Mouse (Mus musculus): ENCODE results near the gene Mcm7. TPM values are rescaled to one million over a fixed set of nuclear protein-coding genes. Genes with fewer than 3 reads are reported as not detected.

Mcm7 gene
- polyA plus RNA-seq, 1 experiment: 55.4 TPM

GRCm38 (mm10) chr5:138165594-138165993 is 6.6 kb downstream of the Mcm7 start:
- Histone ChIP-seq H3K79me2 (ENCODE audit: control insufficient read depth, insufficient read depth) (peaks cover 35% of the 10 kb centered on the region), H3K36me3 (ENCODE audit: control insufficient read depth, insufficient read depth) (peaks cover 30% of the 10 kb centered on the region), H3K4me3 (no peak overlapping the region), H3ac (ENCODE audit: control insufficient read depth, insufficient read length) (no peak overlapping the region), H3K4me2 (ENCODE audit: low read depth) (no peak overlapping the region), H3K27me3 (ENCODE audit: control insufficient read depth, insufficient read depth, insufficient read length) (no peaks in the 10 kb centered on the region)
- no peak for TF ChIP-seq MYOG (IDR thresholded peaks at IDR 0.05; ENCODE audit: control insufficient read depth in 1 of 3, insufficient read depth in 1 of 3, insufficient read length in 2 of 3, low read depth in 2 of 3)
- TF ChIP-seq POLR2AphosphoS2 (IDR thresholded peaks at IDR 0.05; ENCODE audit: insufficient read length, low read depth): peak; percentile 48
- peak; percentile 19 for TF ChIP-seq POLR2A (IDR thresholded peaks at IDR 0.05; ENCODE audit: insufficient read length, low read depth)
- no peak for TF ChIP-seq SRF (IDR thresholded peaks at IDR 0.05; ENCODE audit: control insufficient read depth, insufficient read length, low read depth)

- TF ChIP-seq CEBPB (IDR thresholded peaks at IDR 0.05; ENCODE audit: insufficient read depth, poor library complexity, severe bottlenecking) (no peak), POLR2AphosphoS2 (IDR thresholded peaks at IDR 0.05; ENCODE audit: insufficient read length, low read depth) (peak; percentile 57)
These were observed 8.6 kb downstream of the Mcm7 start for GRCm38 (mm10) chr5:138163610-138164009.

GRCm38 (mm10) chr5:138163046-138163445 is 9.2 kb downstream of the Mcm7 start:
- no peak overlapping the region for H3ac ChIP-seq (ENCODE audit: control insufficient read depth, insufficient read length)
- H3K79me2 ChIP-seq (ENCODE audit: control insufficient read depth, insufficient read depth): peaks cover 18% of the 10 kb centered on the region
- H3K27me3 ChIP-seq (ENCODE audit: control insufficient read depth, insufficient read depth, insufficient read length): no peaks in the 10 kb centered on the region
- H3K4me3 ChIP-seq: no peak overlapping the region
- no peak for TF ChIP-seq TCF3 (IDR thresholded peaks at IDR 0.05; ENCODE audit: insufficient read length, low read depth)
- no peak for TF ChIP-seq MYOG (IDR thresholded peaks at IDR 0.05; ENCODE audit: control insufficient read depth in 1 of 3, insufficient read depth in 1 of 3, insufficient read length in 2 of 3, low read depth in 2 of 3)
- no peak for TF ChIP-seq POLR2AphosphoS2 (IDR thresholded peaks at IDR 0.05; ENCODE audit: insufficient read length, low read depth)
- TF ChIP-seq MYOD1 (IDR thresholded peaks at IDR 0.05; ENCODE audit: control insufficient read depth in 1 of 3, insufficient read length in 2 of 3, low read depth in 2 of 3): no peak
- no peak for TF ChIP-seq REST (IDR thresholded peaks at IDR 0.05; ENCODE audit: insufficient read depth, insufficient read length)
- TF ChIP-seq CEBPB (IDR thresholded peaks at IDR 0.05; ENCODE audit: insufficient read depth, poor library complexity, severe bottlenecking): no peak
- no peak for TF ChIP-seq SRF (IDR thresholded peaks at IDR 0.05; ENCODE audit: control insufficient read depth, insufficient read length, low read depth)
- TF ChIP-seq MAX (IDR thresholded peaks at IDR 0.05; ENCODE audit: low read depth): no peak
- TF ChIP-seq USF1 (IDR thresholded peaks at IDR 0.05; ENCODE audit: low read depth): no peak
- TF ChIP-seq E2F4 (IDR thresholded peaks at IDR 0.05; ENCODE audit: insufficient read depth): no peak
- no peak for TF ChIP-seq TCF12 (IDR thresholded peaks at IDR 0.05; ENCODE audit: insufficient read depth, poor library complexity, severe bottlenecking)
- no peak for TF ChIP-seq POLR2A (IDR thresholded peaks at IDR 0.05; ENCODE audit: insufficient read length, low read depth)
- H3K4me2 ChIP-seq (ENCODE audit: low read depth): no peak overlapping the region
- peaks cover 27% of the 10 kb centered on the region for H3K36me3 ChIP-seq (ENCODE audit: control insufficient read depth, insufficient read depth)

More at GRCm38 (mm10) chr5:138163610-138164009, 8.6 kb downstream of the Mcm7 start:
- H3K4me2 ChIP-seq (ENCODE audit: low read depth): no peak overlapping the region
- no peak overlapping the region for H3ac ChIP-seq (ENCODE audit: control insufficient read depth, insufficient read length)
- H3K27me3 ChIP-seq (ENCODE audit: control insufficient read depth, insufficient read depth, insufficient read length): no peaks in the 10 kb centered on the region
- H3K4me3 ChIP-seq: no peak overlapping the region
- peaks cover 18% of the 10 kb centered on the region for H3K79me2 ChIP-seq (ENCODE audit: control insufficient read depth, insufficient read depth)
- peaks cover 30% of the 10 kb centered on the region for H3K36me3 ChIP-seq (ENCODE audit: control insufficient read depth, insufficient read depth)

GRCm38 (mm10) chr5:138160842-138161665 is 11.2 kb downstream of the Mcm7 start, which contains the start of gene Cops6:
Gene Cops6, plus strand, starts transcription at chr5:138161071.
- Histone ChIP-seq H3K4me3 (peak within 1 kb of the TSS; percentile 88), H3K27me3 (ENCODE audit: control insufficient read depth, insufficient read depth, insufficient read length) (no peaks in the 10 kb centered on the region), H3K79me2 (ENCODE audit: control insufficient read depth, insufficient read depth) (peaks cover 18% of the 10 kb centered on the region), H3K36me3 (ENCODE audit: control insufficient read depth, insufficient read depth) (peaks cover 20% of the 10 kb centered on the region), H3K4me2 (ENCODE audit: low read depth) (peak within 1 kb of the TSS; percentile 95), H3ac (ENCODE audit: control insufficient read depth, insufficient read length) (peak within 1 kb of the TSS; percentile 40)
- TF ChIP-seq TCF3 (IDR thresholded peaks at IDR 0.05; ENCODE audit: insufficient read length, low read depth) (no peak), POLR2A (IDR thresholded peaks at IDR 0.05; ENCODE audit: insufficient read length, low read depth) (peak; percentile 93), POLR2AphosphoS2 (IDR thresholded peaks at IDR 0.05; ENCODE audit: insufficient read length, low read depth) (peak; percentile 88), MYOD1 (IDR thresholded peaks at IDR 0.05; ENCODE audit: control insufficient read depth in 1 of 3, insufficient read length in 2 of 3, low read depth in 2 of 3) (peak in 2 of 3 experiments; percentile 74 to 96), REST (IDR thresholded peaks at IDR 0.05; ENCODE audit: insufficient read depth, insufficient read length) (peak; percentile 29), MAX (IDR thresholded peaks at IDR 0.05; ENCODE audit: low read depth) (no peak), MYOG (IDR thresholded peaks at IDR 0.05; ENCODE audit: control insufficient read depth in 1 of 3, insufficient read depth in 1 of 3, insufficient read length in 2 of 3, low read depth in 2 of 3) (peak in 2 of 3 experiments; percentile 71 to 77)

- no peaks in the 10 kb centered on the region for H3K27me3 ChIP-seq (ENCODE audit: control insufficient read depth, insufficient read depth, insufficient read length)
- H3K36me3 ChIP-seq (ENCODE audit: control insufficient read depth, insufficient read depth): peaks cover 20% of the 10 kb centered on the region
- H3K4me2 ChIP-seq (ENCODE audit: low read depth): peak overlapping the region; percentile 75
- TF ChIP-seq SRF (IDR thresholded peaks at IDR 0.05; ENCODE audit: control insufficient read depth, insufficient read length, low read depth) (no peak), E2F4 (IDR thresholded peaks at IDR 0.05; ENCODE audit: insufficient read depth) (no peak), CEBPB (IDR thresholded peaks at IDR 0.05; ENCODE audit: insufficient read depth, poor library complexity, severe bottlenecking) (no peak), MAX (IDR thresholded peaks at IDR 0.05; ENCODE audit: low read depth) (no peak), REST (IDR thresholded peaks at IDR 0.05; ENCODE audit: insufficient read depth, insufficient read length) (no peak), MYOD1 (IDR thresholded peaks at IDR 0.05; ENCODE audit: control insufficient read depth in 1 of 3, insufficient read length in 2 of 3, low read depth in 2 of 3) (no peak)
- H3ac ChIP-seq (ENCODE audit: control insufficient read depth, insufficient read length): peak overlapping the region; percentile 40
- H3K4me3 ChIP-seq: peak overlapping the region; percentile 88
- H3K79me2 ChIP-seq (ENCODE audit: control insufficient read depth, insufficient read depth): peaks cover 18% of the 10 kb centered on the region
These were observed 11.9 kb downstream of the Mcm7 start for GRCm38 (mm10) chr5:138160224-138160762.

All from myocyte (in vitro differentiated cells).